Mouse (Mus musculus): ENCODE measurements around the gene Gipc2.

- TF ChIP-seq CTCF (IDR thresholded peaks at IDR 0.05; ENCODE audit: extremely low read depth, insufficient read depth, insufficient read length, insufficient replicate concordance) (no peak), POLR2A (IDR thresholded peaks at IDR 0.05; ENCODE audit: low read depth, low read length) (no peak)
Measured at GRCm38 (mm10) chr3:152142989-152143695, 22.9 kb downstream of the Gipc2 start.

All from spleen, adult 2 months (tissue).